Comparison of ENCODE assay signal across 28 mouse cellular contexts in genomic region chr1:138729089-138729699, GRCm38 (mm10).
DNase-seq lines count a peak whose midpoint lies in the region; ATAC-seq and TF ChIP-seq lines count a peak whose summit lies in the region.
"Had no signal": no experiment of that assay in that cellular context is flagged by ENCODE, and none has a peak within 500 bp of the region (broad histone marks: within the 10 kb centered on the region; RNA-seq: fewer than 3 reads in every experiment).

No protein-coding gene starts in this region.

- H3K27me3 ChIP-seq in forebrain, embryonic 12.5 days: no peaks in the 10 kb centered on the region
- H3K27me3 ChIP-seq in forebrain, embryonic 11.5 days (ENCODE audit: control insufficient read depth, insufficient read depth, low read length): no peaks in the 10 kb centered on the region
- no peaks in the 10 kb centered on the region for H3K27me3 ChIP-seq in kidney, embryonic 14.5 days (ENCODE audit: control insufficient read depth, insufficient read depth, low read length)
- H3K27me3 ChIP-seq in kidney, postnatal 0 days (ENCODE audit: insufficient read depth, low read length): no peaks in the 10 kb centered on the region
- no peaks in the 10 kb centered on the region for H3K27me3 ChIP-seq in midbrain, embryonic 13.5 days
- H3K27me3 ChIP-seq in midbrain, postnatal 0 days (ENCODE audit: insufficient read depth, low read length): no peaks in the 10 kb centered on the region
- H3K27me3 ChIP-seq: embryonic facial prominence, embryonic 13.5 days; forebrain, embryonic 15.5 days; heart, embryonic 13.5 days; hindbrain, embryonic 15.5 days had no signal

- no peak overlapping the region for H3K4me3 ChIP-seq in forebrain, embryonic 12.5 days (replicated peaks)
- H3K4me3 ChIP-seq in forebrain, embryonic 11.5 days (ENCODE audit: low read depth, low read length): no peak overlapping the region
- H3K4me3 ChIP-seq in kidney, embryonic 14.5 days (ENCODE audit: low read length): no peak overlapping the region
- no peak overlapping the region for H3K4me3 ChIP-seq in kidney, postnatal 0 days (replicated peaks; ENCODE audit: low read depth, low read length)
- H3K4me3 ChIP-seq in midbrain, embryonic 13.5 days (replicated peaks): no peak overlapping the region
- H3K4me3 ChIP-seq in midbrain, postnatal 0 days (ENCODE audit: low read depth, low read length): no peak overlapping the region
- H3K4me3 ChIP-seq: embryonic facial prominence, embryonic 10.5 days; embryonic facial prominence, embryonic 13.5 days; erythroblast, embryonic 14.5 days; forebrain, embryonic 15.5 days; heart, adult 2 months; heart, embryonic 10.5 days; heart, embryonic 13.5 days; hindbrain, embryonic 15.5 days had no signal

- no peaks in the 10 kb centered on the region; the same call in 1 of the 2 replicates for H3K4me1 ChIP-seq in forebrain, embryonic 12.5 days
- H3K4me1 ChIP-seq in forebrain, embryonic 11.5 days (replicated peaks; ENCODE audit: control insufficient read depth, insufficient read depth, low read length): no peaks in the 10 kb centered on the region
- H3K4me1 ChIP-seq in kidney, embryonic 14.5 days (ENCODE audit: control insufficient read depth, insufficient read depth, low read length): no peaks in the 10 kb centered on the region
- H3K4me1 ChIP-seq in kidney, postnatal 0 days (replicated peaks; ENCODE audit: insufficient read depth, low read length): 0 out of 2 replicates have a peak, but pooled peaks cover 3% of the 10 kb centered on the region
- H3K4me1 ChIP-seq in midbrain, embryonic 13.5 days (replicated peaks): no peaks in the 10 kb centered on the region
- H3K4me1 ChIP-seq in midbrain, postnatal 0 days (ENCODE audit: insufficient read depth, low read length): no peaks in the 10 kb centered on the region
- H3K4me1 ChIP-seq: embryonic facial prominence, embryonic 10.5 days; embryonic facial prominence, embryonic 13.5 days; forebrain, embryonic 15.5 days; heart, embryonic 10.5 days; heart, embryonic 13.5 days; hindbrain, embryonic 15.5 days had no signal

- no peak overlapping the region for H3K27ac ChIP-seq in forebrain, embryonic 12.5 days
- no peak overlapping the region for H3K27ac ChIP-seq in forebrain, embryonic 11.5 days (ENCODE audit: low read depth, low read length)
- no peak overlapping the region for H3K27ac ChIP-seq in kidney, embryonic 14.5 days (ENCODE audit: low read depth, low read length)
- H3K27ac ChIP-seq in kidney, postnatal 0 days: no peak overlapping the region
- no peak overlapping the region for H3K27ac ChIP-seq in midbrain, embryonic 13.5 days
- H3K27ac ChIP-seq in midbrain, postnatal 0 days (ENCODE audit: low read depth, low read length): no peak overlapping the region
- H3K27ac ChIP-seq: embryonic facial prominence, embryonic 10.5 days; embryonic facial prominence, embryonic 13.5 days; forebrain, embryonic 15.5 days; heart, adult 2 months; heart, embryonic 10.5 days; heart, embryonic 13.5 days; hindbrain, embryonic 15.5 days had no signal

- H3K9me3 ChIP-seq in forebrain, embryonic 12.5 days: no peaks in the 10 kb centered on the region
- no peaks in the 10 kb centered on the region for H3K9me3 ChIP-seq in forebrain, embryonic 11.5 days (ENCODE audit: control insufficient read depth, low read length)
- no peaks in the 10 kb centered on the region for H3K9me3 ChIP-seq in kidney, embryonic 14.5 days (ENCODE audit: control insufficient read depth, low read length)
- H3K9me3 ChIP-seq in kidney, postnatal 0 days (replicated peaks; ENCODE audit: low read length): no peaks in the 10 kb centered on the region
- no peaks in the 10 kb centered on the region for H3K9me3 ChIP-seq in midbrain, embryonic 13.5 days
- H3K9me3 ChIP-seq in midbrain, postnatal 0 days (ENCODE audit: low read length): no peaks in the 10 kb centered on the region
- H3K9me3 ChIP-seq: embryonic facial prominence, embryonic 10.5 days; embryonic facial prominence, embryonic 13.5 days; forebrain, embryonic 15.5 days; heart, embryonic 10.5 days; heart, embryonic 13.5 days; hindbrain, embryonic 15.5 days had no signal

- no peak overlapping the region for H3K4me2 ChIP-seq in forebrain, embryonic 12.5 days
- H3K4me2 ChIP-seq in forebrain, embryonic 11.5 days (ENCODE audit: low read depth, low read length, severe bottlenecking): no peak overlapping the region
- no peak overlapping the region for H3K4me2 ChIP-seq in kidney, embryonic 14.5 days (replicated peaks; ENCODE audit: low read depth, low read length)
- H3K4me2 ChIP-seq in kidney, postnatal 0 days (ENCODE audit: low read length): no peak overlapping the region
- no peak overlapping the region for H3K4me2 ChIP-seq in midbrain, embryonic 13.5 days (replicated peaks)
- H3K4me2 ChIP-seq in midbrain, postnatal 0 days (ENCODE audit: low read depth, low read length, poor library complexity, severe bottlenecking): no peak overlapping the region
- H3K4me2 ChIP-seq: embryonic facial prominence, embryonic 13.5 days; forebrain, embryonic 15.5 days; heart, embryonic 13.5 days; hindbrain, embryonic 15.5 days had no signal

- DNase-seq in forebrain, embryonic 11.5 days (ENCODE audit: low spot score): no peak
- no peak for DNase-seq in kidney, adult 18-20 months
- no peak for DNase-seq in kidney, postnatal 0 days (ENCODE audit: low spot score)
- no peak for DNase-seq in kidney, adult 11 months
- DNase-seq in midbrain, postnatal 0 days (ENCODE audit: low spot score): no peak
- DNase-seq: adrenal gland, adult 8-10 months; adrenal gland, postnatal 25 days; cerebellum, adult 11-12 months; cerebellum, adult 8-10 months; cerebellum, postnatal 10 days; cerebellum, postnatal 36 days; embryo, embryonic 11 days; gastrocnemius, postnatal 10 days; gastrocnemius, postnatal 36 days; heart, adult 2 months; heart, postnatal 14 days; heart, postnatal 4 days had no signal

- ATAC-seq in forebrain, embryonic 12.5 days (ENCODE audit: low FRiP score): 0 out of 2 replicates have a peak, but pooled peaks have one; percentile 33
- no peak for ATAC-seq in forebrain, embryonic 11.5 days (replicated peaks; ENCODE audit: low FRiP score)
- peak; percentile 68 for ATAC-seq in kidney, embryonic 14.5 days (ENCODE audit: low FRiP score, low TSS enrichment)
- peak; percentile 59; the same call in 1 of the 2 replicates for ATAC-seq in kidney, postnatal 0 days (replicated peaks; ENCODE audit: low FRiP score, low read depth)
- ATAC-seq in midbrain, embryonic 13.5 days: peak; percentile 58
- no peak for ATAC-seq in midbrain, postnatal 0 days (ENCODE audit: low FRiP score)
- ATAC-seq: activated CD4-positive, CD25-positive, alpha-beta regulatory T cell, adult 4 months; forebrain, embryonic 15.5 days had no signal

- no peak for TF ChIP-seq CTCF in kidney, postnatal 0 days (IDR thresholded peaks at IDR 0.05; ENCODE audit: low read depth)
- TF ChIP-seq CTCF in midbrain, postnatal 0 days (IDR thresholded peaks at IDR 0.05): no peak

- no peak overlapping the region for H3K9ac ChIP-seq in forebrain, embryonic 12.5 days
- no peak overlapping the region for H3K9ac ChIP-seq in forebrain, embryonic 11.5 days (ENCODE audit: low read length)
- no peak overlapping the region for H3K9ac ChIP-seq in kidney, embryonic 14.5 days (ENCODE audit: low read depth, low read length)
- H3K9ac ChIP-seq in kidney, postnatal 0 days (ENCODE audit: low read depth, low read length): no peak overlapping the region
- no peak overlapping the region for H3K9ac ChIP-seq in midbrain, embryonic 13.5 days (replicated peaks)
- H3K9ac ChIP-seq in midbrain, postnatal 0 days (replicated peaks; ENCODE audit: low read length, poor library complexity, severe bottlenecking): no peak overlapping the region
- H3K9ac ChIP-seq: embryonic facial prominence, embryonic 13.5 days; forebrain, embryonic 15.5 days; heart, embryonic 13.5 days; hindbrain, embryonic 15.5 days had no signal

- 49% methylated on average over 2 of the region's 2 CpGs for WGBS in forebrain, embryonic 12.5 days
- WGBS in forebrain, embryonic 11.5 days: 47% methylated on average over 2 of the region's 2 CpGs
- WGBS in kidney, embryonic 14.5 days: 54% methylated on average over 2 of the region's 2 CpGs
- 53% methylated on average over 2 of the region's 2 CpGs for WGBS in kidney, postnatal 0 days
- 36% methylated on average over 2 of the region's 2 CpGs for WGBS in midbrain, embryonic 13.5 days
- 49% methylated on average over 2 of the region's 2 CpGs for WGBS in midbrain, postnatal 0 days

- H3K36me3 ChIP-seq in forebrain, embryonic 12.5 days (replicated peaks): no peaks in the 10 kb centered on the region
- no peaks in the 10 kb centered on the region for H3K36me3 ChIP-seq in forebrain, embryonic 11.5 days (ENCODE audit: control insufficient read depth, insufficient read depth, low read length)
- H3K36me3 ChIP-seq in kidney, embryonic 14.5 days (ENCODE audit: control insufficient read depth, insufficient read depth, low read length): no peaks in the 10 kb centered on the region
- H3K36me3 ChIP-seq in kidney, postnatal 0 days (ENCODE audit: insufficient read depth, low read length): no peaks in the 10 kb centered on the region
- no peaks in the 10 kb centered on the region for H3K36me3 ChIP-seq in midbrain, embryonic 13.5 days
- no peaks in the 10 kb centered on the region for H3K36me3 ChIP-seq in midbrain, postnatal 0 days (ENCODE audit: insufficient read depth, low read length)
- H3K36me3 ChIP-seq: embryonic facial prominence, embryonic 10.5 days; embryonic facial prominence, embryonic 13.5 days; forebrain, embryonic 15.5 days; heart, embryonic 10.5 days; heart, embryonic 13.5 days; hindbrain, embryonic 15.5 days had no signal

Comparison
In these comparisons a context has a peak if more than half of its experiments do, and no peak if none do; other contexts are left out.
1. ATAC-seq: peak in forebrain, embryonic 12.5 days (single experiment), kidney, embryonic 14.5 days (single experiment), kidney, postnatal 0 days (single experiment) and midbrain, embryonic 13.5 days (single experiment); none in forebrain, embryonic 11.5 days (single experiment) and midbrain, postnatal 0 days (single experiment).